Mouse (Mus musculus): ENCODE measurements at regions not wholly inside any gene's neighbourhood (a gene's known extent, or its start where the extent isn't known, plus 50 kb on each side); places are given as distances from the start of the nearest gene placed in this dataset.

- DNase-seq = no peak
Observed at GRCm38 (mm10) chr9:89532435-89532834, 90.5 kb downstream of the Minar1 start.

GRCm38 (mm10) chr9:89524137-89524536 lies 98.8 kb downstream of the Minar1 start:
- DNase-seq = no peak

- no peak for DNase-seq
Observed at GRCm38 (mm10) chr9:89523705-89524104, 99.2 kb downstream of the Minar1 start.

GRCm38 (mm10) chr9:89508407-89509101 lies 114.4 kb downstream of the Minar1 start:
- DNase-seq = no peak

GRCm38 (mm10) chr9:89502083-89502482 lies 120.8 kb downstream of the Minar1 start:
- DNase-seq = no peak

- DNase-seq = no peak
Observed at GRCm38 (mm10) chr9:89497399-89497749, 125.6 kb downstream of the Minar1 start.

- DNase-seq = no peak
Observed at GRCm38 (mm10) chr9:89496729-89497398, 126.1 kb downstream of the Minar1 start.

- no peak for DNase-seq
Observed at GRCm38 (mm10) chr9:89487601-89488000, 135.3 kb downstream of the Minar1 start.

GRCm38 (mm10) chr9:89479406-89479805 lies 143.5 kb downstream of the Minar1 start:
- DNase-seq = no peak

- peak; percentile 10 for DNase-seq
Observed at GRCm38 (mm10) chr9:89461190-89461589, 161.7 kb downstream of the Minar1 start.

- DNase-seq = no peak
Observed at GRCm38 (mm10) chr9:89456666-89457065, 166.3 kb downstream of the Minar1 start.

- no peak for DNase-seq
Observed at GRCm38 (mm10) chr9:89449656-89450055, 173.3 kb downstream of the Minar1 start.
